Mouse (Mus musculus) B cell, adult 2 months (primary cell): ENCODE measurements around the gene Tinagl1.

Experiments
- DNase-seq, 2 experiments: peaks; one replicate each; pipeline ENCODE4 v3.0.0; 2022

The Tinagl1 gene

GRCm38 (mm10) chr4:130138441-130139213 is 36.3 kb downstream of the Tinagl1 start:
- DNase-seq, result peak; percentile 68

DNA sequence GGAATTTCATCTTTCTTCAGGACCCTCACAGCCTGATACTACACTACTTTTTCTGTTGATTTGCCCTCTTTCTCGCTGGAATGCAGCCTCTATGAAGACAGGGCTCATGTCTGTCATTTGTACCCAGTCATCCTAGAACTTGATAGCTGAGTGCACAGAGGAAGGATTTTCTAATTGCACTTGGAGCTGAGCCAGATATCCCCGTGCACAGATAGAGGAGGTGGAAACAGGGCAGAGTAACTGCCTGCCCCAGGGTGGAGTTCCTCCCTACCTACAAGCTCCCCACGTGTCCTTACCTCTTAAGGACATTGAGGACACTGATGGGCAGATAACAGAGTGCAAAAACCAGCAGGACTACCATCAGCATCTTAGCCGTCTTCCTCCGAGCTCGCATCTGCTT is 41.5 kb downstream of the Tinagl1 start:
- DNase-seq, result no peak

GRCm38 (mm10) chr4:130131448-130132105 is 43.3 kb downstream of the Tinagl1 start:
- no peak for DNase-seq

DNA sequence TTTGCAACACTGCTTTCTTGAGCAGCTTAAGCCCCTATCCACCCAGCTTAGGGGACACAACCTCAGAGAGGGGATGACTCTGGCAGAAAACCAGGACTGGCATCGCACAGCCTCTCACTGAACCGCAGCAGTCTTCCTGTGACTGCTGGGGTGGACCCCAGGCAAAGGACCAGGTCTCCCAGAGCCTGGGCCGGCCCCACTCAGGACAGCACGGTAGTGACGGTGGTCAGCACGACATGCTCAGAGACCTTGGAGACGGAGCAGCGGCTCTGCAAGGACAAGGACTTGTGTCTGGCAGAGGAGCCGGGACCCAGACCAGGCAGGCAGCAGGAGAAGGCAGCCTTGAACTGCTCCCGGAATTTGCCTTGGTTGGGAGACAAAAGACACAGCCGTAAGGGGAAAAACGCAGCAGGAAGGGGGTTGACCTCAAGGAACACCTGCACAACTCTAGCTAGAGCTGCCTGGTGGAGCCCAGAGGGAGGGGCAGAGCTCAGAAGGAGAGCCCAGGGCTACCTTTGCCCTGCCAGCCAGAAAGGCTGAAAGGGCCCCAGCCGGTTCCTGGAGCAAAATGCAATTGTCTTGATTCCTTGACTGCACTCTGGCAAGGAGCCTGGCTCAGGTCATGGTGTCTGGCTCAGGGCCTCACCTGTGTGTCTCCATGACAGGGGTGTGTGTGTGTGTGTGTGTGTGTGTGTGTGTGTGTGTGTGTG is 44.1 kb downstream of the Tinagl1 start:
- DNase-seq, result no peak

GRCm38 (mm10) chr4:130130082-130130481 is 44.8 kb downstream of the Tinagl1 start:
- no peak for DNase-seq

GRCm38 (mm10) chr4:130128907-130129306 is 46.0 kb downstream of the Tinagl1 start:
- no peak for DNase-seq

- no peak for DNase-seq
Observed at GRCm38 (mm10) chr4:130125935-130126334, 49.0 kb downstream of the Tinagl1 start.

DNA sequence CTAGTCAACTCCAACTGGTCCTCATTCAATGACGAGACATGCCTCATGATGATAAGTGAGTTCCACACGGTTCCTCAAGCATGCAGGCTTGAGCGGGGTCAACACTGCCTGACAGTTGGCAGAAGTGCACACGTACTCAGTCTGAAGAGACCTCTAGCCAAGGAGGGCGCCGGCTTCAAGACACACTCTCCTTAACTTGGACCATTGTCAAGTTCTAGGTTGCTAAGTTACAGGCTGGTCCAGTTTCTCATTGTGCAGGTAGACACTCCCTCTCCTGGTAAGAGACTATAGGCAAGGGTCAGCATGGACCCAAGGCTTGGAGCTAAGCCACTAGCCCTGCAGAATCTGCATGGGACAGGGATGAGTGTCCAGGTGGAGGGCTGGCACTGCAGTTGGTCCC is 49.8 kb downstream of the Tinagl1 start:
- no peak for DNase-seq

GRCm38 (mm10) chr4:130124110-130124509 is 50.8 kb downstream of the Tinagl1 start:
- DNase-seq, result no peak

DNA sequence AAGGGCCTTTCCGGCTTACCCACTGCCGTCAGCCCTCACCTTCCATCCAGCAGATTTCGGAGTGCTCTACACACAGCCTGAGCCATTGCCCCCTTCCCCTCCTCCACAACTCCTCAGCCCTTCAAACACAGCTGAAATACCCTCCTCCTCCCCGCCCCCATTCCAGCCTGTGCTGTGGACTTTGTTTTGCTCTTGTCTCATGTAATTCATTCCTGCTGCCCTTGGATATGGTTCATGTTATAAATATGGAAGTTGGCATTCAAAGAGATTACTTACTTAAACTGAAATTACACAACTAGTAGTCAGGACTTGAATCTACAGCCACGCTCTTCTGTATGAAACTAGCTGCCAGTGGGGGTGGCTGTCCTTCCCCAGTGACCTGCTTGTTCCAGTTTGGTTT is 51.9 kb downstream of the Tinagl1 start:
- no peak for DNase-seq

GRCm38 (mm10) chr4:130121560-130121959 is 53.4 kb downstream of the Tinagl1 start:
- DNase-seq, result no peak

- no peak for DNase-seq
Observed at GRCm38 (mm10) chr4:130120752-130121151, 54.2 kb downstream of the Tinagl1 start.
